Mouse (Mus musculus) spleen, adult 18-20 months (tissue): ENCODE measurements around the gene M1ap.
A peak's percentile ranks its signal among the peaks of the same experiment; 100 is the strongest.

Source experiments
- DNase-seq, 2 experiments: peaks; one replicate each; pipeline ENCODE4 v3.0.0; 2022; ENCODE audit warnings: mixed read lengths in 2 of 2

Gene M1ap

GRCm38 (mm10) chr6:83078324-83078858 is 131.7 kb downstream of the M1ap start:
- peak; percentile 98 to 100 for DNase-seq
